Mouse (Mus musculus) urinary bladder, postnatal 0 days (tissue): Measurements from ENCODE around the gene Gnpat. TPM values are rescaled to one million over a fixed set of nuclear protein-coding genes. Genes with fewer than 3 reads are reported as not detected.

Experiments used
- polyA plus RNA-seq: library from polyadenylated mRNA; unstranded; fragments of >200 nt; fragmentation: Nextera tagmentation; extraction: Ambion mirVana; gene quantifications from 2 replicates; pipeline ENCODE4 v1.2.1, GENCODE M21; 2015

Gnpat gene
- polyA plus RNA-seq = 46.3 and 49.0 TPM in 2 replicates

DNA sequence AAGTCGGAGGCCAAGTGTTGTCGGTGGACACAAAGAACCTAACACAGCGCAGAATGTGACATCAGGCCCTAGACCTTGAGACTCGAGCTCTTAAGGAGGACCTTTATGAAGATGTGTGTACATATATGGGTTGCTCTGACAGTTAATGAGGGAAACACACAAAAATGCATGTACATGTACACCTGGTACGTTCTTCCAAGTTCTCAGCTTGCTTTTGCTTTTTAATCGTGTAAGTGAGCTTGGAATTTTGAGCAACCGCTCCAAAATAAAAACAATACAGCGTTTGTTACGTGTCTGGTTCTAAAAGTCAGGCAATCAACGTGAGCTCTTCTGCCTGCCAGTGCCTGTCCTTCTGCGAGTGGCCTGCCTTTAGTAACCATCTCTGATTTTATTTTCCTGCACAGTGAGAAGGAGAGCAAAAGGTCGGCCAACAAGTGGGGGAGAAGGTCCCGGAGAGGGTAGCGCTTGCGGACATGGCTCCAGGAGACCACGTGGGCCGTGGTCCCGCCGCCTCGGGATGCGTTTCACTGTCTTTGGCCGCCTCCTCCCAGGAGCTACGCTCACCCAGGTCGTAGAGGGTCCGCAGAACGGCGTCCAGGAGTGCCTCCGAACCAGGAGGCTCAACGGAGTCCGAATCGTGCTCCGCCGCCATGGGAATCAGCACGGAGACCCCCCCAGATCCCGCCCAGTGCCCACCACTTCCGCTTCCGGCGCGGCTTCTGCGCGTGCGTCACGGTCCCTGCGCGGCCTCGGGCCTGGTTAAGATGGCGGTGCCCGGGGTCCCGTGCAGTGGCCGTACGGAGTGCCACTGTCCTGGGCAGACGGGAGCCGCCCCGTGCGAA, at the start of gene Gnpat, which contains the start of gene 2810004N23Rik:
Gene Gnpat (plus strand): TSS at position 713 of the 842 bp plus-strand sequence.
Gene 2810004N23Rik (minus strand): TSS at position 800 of the 842 bp plus-strand sequence.

DNA sequence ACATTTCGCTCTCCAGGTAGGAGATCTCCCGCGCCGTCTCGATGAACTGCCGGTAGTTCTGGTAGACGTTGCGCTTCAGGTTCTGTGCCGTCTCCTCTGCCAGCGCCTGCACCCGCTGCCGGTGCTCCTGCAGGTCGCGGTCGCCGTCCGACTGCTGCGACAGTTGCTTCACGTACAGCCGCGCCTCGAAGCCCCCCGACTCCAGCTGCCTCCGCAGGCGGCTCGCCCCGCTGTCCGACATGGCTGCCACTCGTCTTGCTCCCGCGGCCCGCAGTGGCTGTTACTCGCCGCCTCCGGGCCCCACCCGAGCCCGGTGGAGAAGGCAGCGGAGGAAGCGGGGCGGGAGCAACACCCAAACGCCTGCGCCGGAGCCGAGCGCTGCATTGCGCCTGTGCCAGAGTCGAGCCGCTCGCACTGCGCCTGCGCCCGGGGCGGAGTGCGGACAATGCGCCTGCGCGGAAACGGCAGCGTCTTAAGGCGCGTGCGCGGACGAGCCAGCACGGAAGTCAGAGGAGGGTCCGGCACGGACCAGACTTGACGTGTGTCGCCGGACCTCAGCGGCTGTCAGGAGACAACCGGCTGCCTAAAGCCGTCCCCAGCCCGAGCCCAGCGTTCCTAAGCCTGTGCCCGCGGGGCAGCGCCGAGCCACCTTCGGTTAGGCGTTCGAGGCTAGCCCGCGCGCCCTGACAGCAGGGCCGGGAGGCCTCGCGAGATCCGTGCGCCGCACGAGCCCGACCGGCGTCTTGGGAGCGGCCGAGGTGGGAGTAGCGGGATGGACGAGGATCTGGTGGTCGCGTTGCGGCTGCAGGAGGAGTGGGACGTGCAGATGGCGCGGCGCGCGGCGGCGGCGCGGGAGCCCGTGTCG, 34.8 kb downstream of the Gnpat start, which contains the start of the genes Exoc8 and Sprtn:
Gene Exoc8 (minus strand): TSS at position 320 of the 865 bp plus-strand sequence.
Gene Sprtn (plus strand): TSS at position 501 of the 865 bp plus-strand sequence.

Other genes starting within 250 kb of the Gnpat start
- gene 2310022B05Rik, start 199.7 kb upstream of the Gnpat start, polyA plus RNA-seq = 30.7 and 43.5 TPM in 2 replicates
- gene Ttc13, start 141.1 kb upstream of the Gnpat start, polyA plus RNA-seq = 18.1 and 19.0 TPM in 2 replicates
- gene Arv1, start 140.9 kb upstream of the Gnpat start, polyA plus RNA-seq = 11.8 and 13.4 TPM in 2 replicates
- 0.85 and 0.89 TPM in 2 replicates for gene Fam89a, start 111.2 kb upstream of the Gnpat start, polyA plus RNA-seq
- 0.05 and 0.07 TPM in 2 replicates for gene Trim67, start 69.9 kb upstream of the Gnpat start, polyA plus RNA-seq
- gene 2810004N23Rik, start 87 bp downstream of the Gnpat start, polyA plus RNA-seq = 26.3 and 29.8 TPM in 2 replicates
- 5.4 and 5.8 TPM in 2 replicates for gene Exoc8, start 34.7 kb downstream of the Gnpat start, polyA plus RNA-seq
- 6.2 and 7.4 TPM in 2 replicates for gene Sprtn, start 34.9 kb downstream of the Gnpat start, polyA plus RNA-seq
- 7.8 and 9.4 TPM in 2 replicates for gene Egln1, start 86.3 kb downstream of the Gnpat start, polyA plus RNA-seq
- 67.1 and 73.6 TPM in 2 replicates for gene Tsnax, start 150.0 kb downstream of the Gnpat start, polyA plus RNA-seq
- gene Disc1, start 191.2 kb downstream of the Gnpat start, polyA plus RNA-seq = 0.76 and 1.3 TPM in 2 replicates